Mouse (Mus musculus) T-helper 1 cell (primary cell): ENCODE measurements at regions not wholly inside any gene's neighbourhood (a gene's known extent, or its start where the extent isn't known, plus 50 kb on each side); places are given as distances from the start of the nearest gene placed in this dataset.

Experiments
- in situ Hi-C: fragments of 300-600 bp; cut with MboI, MseI; formaldehyde crosslinking; loops from one replicate; pipeline ENCODE4 v1.15.1; 2025; ENCODE audit warnings: high pct_unique_total_duplicates

DNA sequence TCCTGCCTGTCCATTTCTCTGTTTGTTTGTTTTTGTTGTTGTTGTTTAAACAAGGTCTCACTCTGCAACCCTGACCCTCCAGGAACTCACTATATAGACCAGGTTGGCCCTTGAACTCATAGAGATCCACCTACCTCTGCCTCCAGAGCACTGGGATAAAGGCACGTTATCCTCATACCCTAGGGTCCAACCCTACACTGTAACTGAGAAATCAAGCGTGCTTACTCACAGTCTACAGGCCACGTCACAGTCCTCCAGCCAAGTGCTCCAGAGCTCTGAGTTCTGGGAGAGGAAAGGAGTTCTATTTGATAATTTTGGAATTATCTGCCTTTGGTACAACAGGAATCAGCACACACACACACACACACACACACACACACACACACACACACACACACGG lies 76.6 kb upstream of the Hes1 start:
- in situ Hi-C loops, result no loop called here

DNA sequence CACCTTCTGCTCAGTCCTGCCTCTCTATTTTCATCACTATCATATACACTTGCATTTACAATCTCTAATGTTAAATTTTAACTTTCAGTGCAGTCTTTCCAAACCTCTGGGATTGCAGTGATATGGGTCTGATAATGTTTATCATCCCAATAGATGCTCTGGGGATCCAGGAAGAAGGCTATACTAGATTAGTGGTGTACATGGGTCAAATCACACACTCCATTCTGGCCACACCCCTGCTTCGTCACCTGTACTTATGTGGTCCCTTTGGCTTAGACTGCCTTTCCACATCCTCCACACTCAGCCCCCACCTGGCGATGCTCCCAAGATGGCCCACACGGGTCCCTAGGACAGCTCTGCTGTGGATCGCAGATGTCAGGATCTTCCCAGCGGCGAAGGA lies 76.2 kb upstream of the Hes1 start:
- in situ Hi-C loops, result no loop called here

DNA sequence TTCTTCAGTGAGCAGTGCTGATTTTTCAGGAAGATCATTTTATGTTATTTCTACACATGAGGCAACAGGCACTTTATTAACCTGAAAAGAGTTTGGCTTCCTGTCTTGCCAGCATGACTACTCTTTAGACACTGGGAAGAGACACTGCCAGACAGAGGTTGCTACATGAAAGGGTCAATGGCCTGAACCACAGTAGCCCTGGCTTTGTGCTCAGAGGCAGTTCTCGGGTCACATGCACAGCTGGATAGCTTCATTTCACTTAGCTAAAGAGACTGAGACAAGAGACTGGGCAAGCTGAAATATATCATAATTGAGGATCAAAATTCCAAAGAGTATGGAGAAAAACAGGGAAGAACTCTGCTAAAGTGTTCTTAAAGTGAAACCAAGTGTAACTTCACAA lies 74.9 kb upstream of the Hes1 start:
- in situ Hi-C loops, result no loop called here

DNA sequence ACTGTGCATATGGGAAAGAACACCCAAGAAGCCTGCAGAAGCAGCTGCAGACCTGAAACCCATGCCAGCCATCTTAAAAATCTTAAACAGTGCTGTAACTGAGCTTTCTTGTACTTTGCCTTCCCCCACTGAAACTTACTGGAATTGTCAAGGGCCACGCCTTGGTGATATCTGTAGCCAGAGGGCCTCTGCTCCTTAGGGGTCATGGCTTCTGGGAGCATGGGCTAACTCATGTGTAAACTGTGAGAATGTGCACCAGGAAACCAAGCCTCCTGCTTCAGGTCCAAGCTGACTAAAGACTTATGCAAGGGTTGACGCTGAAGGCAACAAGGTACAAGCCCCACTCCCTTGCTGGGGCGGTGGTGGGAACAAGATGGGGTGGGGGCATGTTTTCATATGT lies 73.8 kb upstream of the Hes1 start:
- in situ Hi-C loops, result no loop called here

DNA sequence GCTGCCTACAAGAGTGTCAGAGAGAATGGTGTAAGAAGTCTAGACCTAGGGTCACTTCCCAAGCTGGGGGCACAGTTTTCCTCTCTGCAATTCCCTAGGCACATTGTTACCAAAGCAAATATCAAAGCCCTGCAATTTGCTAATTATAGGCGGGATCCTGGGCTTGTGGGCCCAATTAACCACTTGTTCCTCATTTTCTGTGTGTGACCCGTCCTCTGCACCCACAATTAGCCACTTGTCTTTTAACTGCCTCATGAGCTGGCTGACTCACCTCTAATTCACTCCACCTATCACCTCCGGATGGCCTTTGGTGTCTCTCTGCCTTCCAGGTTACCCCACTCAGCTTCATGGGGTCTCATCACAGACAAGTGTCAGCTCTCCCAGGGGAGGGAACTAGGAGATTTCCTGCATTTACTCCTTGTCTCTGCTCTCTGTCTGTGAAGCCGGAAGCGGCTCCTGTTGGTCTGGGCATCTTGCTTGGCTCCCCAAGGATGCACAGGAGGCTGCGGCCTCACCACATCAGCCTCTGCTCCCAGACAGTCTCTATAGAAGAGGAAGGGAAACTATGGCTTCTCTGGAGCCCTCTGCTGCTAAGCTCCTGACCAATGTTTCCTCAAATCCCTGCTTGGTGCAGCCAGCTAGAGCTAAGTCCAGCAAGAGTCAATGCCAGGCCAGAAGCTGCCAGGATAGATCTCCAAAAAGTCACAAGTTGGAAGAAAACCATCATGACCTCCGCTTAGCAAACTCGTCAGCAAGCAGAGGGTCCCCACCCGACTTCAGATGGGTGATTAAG lies 73.2 kb upstream of the Hes1 start:
- in situ Hi-C loops, result no loop called here

DNA sequence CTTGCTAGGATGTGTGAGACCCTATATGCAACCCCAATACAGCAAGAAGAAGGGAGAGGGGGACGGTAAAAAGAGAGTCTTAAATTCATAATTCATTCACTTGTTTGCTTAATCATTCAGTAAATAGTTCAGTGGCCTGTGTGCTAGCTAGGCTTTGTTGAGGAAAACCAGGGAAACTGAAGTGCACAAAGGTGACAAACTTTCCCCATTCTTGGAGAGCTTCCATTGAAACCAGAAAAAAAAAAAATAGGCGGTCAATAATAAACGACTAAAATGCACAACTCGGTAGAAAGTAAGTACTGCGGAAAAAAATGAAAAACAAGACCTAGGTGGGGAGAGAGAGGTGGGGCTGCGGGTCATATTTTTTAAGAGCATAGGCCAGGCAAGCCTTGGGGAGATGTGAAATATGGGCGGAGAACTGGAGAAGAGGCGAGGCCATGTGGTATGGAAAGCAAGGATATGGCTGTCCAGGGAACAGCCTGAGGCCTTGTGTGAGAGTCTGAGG lies 72.3 kb upstream of the Hes1 start:
- in situ Hi-C loops, result no loop called here

DNA sequence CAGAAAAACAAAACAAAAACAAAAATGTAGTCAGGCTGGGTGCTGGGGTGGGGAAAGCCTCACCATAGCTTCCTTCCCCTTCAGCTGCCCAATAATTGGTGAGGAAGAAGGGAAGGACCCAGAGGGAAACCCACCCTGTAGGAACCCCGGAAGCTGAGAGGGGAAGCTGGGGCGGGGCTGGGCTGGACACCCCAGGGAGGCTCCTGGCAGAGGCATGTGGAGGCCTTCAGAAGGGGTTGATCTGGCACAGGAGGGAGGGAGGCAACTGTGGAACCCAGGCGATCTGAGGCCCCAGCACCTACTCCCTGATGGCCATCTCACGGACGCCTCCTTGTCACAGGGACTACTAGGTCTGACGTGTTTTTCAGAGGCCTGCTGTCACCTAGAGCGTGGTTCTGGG lies 71.1 kb upstream of the Hes1 start:
- in situ Hi-C loops, result no loop called here

DNA sequence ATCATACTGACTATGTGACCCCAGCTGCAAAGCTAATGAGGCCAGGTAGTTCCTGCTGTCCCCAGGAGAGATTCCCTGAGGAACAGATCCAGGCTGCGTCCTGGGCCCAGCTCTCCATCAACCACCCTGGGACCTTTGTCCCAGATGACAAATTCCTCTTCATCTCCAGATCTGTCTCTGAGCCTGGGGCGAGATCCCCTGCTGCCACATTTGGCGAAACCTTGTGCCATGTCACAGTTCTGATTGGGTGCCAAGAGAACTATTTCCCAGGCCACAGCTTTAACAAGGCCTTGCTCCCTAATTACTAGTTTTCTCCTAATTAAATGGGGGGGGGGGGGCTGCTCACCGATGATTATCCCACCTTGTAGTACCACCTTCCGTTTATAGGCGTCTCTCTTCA lies 70.6 kb upstream of the Hes1 start:
- in situ Hi-C loops, result no loop called here

DNA sequence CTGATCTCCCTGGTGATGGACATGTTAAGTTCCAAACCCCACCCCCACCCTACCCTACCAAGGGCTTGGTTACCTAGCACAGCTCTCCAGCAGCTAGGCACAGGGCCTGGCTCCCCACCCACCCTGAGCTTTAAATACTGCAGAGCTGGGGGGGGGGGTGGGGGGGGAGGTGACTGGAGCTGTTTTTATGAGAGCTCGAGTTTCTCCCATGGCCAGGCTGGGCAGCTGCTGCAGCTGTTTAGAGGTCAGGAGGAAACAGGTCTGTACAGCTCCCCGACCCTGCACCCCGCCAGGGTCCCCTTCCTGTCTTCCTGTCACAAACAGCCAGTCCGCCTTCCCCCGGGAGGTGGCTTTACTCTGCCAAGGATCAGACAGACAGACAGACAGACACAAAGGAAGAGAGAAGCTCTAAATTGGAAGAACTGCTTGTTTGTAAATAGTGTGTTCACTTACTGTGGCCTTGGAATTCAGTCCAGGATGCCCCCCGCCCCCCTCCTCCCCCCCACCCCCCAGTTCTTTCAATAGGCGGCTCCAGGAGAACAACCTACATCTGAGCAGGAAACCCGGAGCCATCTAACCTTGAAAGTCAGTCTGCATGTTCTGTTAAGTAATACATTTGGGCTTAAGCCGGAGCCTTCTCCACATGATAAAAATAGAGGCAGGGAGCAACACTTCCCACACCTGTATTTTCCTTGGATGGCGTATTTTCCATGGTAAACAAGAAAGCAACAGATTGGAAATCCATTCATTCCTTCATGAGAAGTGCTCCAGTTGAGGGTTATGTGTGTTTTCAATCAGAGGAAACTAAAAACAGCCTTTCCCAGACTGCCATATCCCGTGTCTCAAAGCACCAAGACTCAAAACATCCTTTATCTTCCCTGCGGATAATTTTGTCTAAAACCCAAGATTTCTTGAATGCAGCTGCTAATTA lies 67.8 kb upstream of the Hes1 start:
- in situ Hi-C loops, result no loop called here

DNA sequence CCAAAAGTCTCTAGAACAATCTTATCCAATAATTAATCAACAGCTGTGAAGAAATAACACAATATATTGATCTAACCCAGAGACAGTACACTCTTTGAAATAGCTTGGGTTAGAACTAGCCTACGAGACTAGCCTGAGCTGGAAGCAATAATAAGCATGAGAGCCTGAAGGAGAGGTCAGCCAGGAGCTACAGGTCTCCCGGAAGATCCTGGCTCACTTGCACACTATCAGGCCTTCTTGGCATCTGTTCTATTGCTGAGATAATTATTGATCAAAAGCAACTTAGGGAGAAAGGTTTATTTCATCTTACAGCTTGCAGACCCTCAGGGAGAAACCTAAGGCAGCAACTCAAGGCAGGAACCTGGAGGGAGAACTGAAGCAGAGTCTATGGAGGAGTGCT lies 64.0 kb upstream of the Hes1 start:
- in situ Hi-C loops, result no loop called here

DNA sequence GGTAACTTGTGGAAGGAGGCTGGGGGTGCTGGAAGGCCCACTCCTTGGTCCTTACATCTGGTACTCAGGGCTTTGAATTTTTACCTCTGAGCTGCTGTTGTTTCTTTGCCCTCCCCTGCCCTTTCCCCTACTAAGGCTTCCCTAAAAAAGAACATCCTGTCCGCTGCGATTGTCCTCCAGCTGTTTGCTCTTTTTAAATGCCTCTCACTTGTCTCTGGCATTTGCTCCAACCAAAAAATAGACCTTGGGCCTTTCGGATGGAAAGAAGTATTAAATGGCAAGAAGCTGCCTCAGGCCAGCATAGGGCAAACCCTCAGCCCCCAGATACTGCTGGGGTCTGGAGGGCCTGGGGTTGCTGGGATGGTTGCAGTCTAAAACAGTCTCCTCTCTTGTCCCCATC lies 59.1 kb upstream of the Hes1 start:
- in situ Hi-C loops, result no loop called here

DNA sequence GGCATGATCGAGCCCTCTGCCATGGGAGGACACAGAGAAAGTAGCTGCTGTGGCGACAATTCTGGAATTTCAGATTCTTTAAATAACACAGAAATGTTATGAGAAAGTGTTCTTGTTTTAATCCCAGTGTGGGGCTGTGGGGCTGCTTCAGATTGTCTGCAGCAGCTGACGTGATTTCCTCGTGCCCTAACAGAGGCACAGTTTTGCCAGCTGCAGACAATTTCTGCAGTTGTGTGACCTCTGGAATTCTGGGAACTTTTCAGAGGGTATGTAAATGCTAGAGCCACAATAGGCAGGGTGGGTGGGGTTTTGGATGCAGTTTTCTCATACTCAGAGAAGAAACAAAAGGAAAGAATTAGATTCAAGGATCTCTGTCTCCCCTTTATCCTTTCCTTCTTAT lies 57.4 kb upstream of the Hes1 start:
- in situ Hi-C loops, result no loop called here

DNA sequence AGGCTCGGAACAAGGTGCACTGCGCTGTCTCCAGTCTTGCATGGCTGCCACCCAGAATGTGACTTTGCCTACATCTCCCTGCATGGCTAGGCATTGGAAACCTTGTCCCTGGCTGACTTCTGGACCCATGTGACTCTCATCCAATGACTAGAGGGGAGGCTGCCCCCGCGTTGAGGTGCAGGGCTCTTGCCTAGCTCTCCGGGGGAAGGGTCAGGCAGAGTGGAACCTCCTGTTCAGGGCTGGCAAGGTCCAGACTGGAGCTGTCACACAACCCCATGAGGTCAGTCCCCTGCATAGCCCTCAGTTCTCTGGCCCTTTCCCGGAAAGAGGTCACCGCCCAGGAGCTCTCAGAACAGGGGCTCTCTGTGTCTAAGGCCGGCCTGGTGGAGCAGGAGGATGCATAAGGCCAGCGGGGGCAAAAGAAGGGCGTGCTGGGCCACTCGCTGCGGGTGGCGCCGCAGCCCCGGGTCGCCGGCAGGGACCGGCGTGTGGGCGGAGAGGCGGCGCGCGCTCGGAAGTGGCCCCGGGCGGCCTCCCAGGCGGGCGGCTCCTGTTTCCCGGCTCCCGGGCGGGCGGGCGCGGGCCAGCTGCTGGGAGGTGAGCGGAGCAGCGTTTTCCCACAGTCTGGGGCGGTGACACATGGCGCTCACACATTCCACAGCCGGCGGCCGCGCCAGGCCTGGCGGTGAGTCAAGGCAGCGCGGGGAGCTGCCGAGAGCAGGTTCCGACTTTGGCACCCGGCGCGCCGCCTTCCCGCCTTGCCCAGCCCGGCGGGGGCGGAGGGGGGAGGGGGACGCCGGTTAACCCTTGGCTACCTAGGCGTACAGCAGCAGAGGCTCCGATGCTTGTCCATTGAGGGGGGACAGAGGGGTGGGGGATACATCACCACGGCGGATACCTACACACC lies 55.5 kb upstream of the Hes1 start:
- in situ Hi-C loops, result no loop called here

DNA sequence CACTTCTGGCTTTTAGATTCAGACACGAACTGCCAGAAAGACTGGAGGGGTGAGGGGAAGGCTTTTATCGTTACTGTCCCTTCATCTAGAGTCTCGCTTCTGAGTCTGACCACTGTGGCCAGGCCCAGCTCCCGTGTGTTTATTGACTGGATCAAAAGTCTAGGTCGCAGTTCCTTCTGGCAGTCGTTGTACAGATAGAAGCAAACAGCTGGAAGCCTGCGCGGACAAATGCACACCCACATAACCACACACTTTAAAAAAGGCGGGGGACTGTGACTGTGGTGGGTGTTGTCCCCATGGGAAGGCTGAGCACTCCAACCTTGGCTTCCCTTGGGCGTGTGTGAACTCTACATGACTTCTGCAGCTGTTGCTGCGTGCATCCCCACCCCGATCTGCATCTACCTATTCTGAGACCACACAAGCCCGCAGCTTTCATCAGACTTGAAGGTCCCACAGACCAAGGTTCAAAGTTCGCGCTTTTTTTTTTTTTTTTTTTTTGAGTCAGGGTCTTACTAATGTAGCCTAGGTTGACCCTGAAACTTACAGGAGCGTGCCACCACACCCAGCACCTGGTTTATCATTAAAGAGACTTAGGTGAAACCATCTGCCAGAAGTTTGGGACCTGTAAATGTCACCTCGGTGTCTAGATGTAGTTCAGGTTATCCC lies 54.5 kb upstream of the Hes1 start:
- in situ Hi-C loops, result no loop called here

DNA sequence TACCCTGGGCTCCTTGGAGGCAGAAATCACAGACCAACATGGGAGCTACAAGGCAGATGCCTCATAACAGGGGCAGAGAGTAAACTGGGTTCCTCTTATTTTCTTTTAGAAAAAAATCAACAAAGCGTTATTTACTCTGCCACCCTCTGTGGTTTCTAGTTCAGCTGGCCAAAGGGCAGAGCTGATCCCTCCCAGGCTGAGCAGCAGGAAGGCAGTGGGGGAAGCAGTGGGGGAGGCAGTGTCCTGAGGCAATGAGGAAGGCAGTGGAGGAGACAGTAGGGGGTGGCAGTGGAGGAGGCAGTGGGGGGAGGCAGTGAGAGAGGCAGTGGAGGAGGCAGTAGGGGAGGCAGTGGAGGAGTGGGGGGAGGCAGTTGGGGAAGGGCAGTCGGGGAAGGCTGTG lies 51.1 kb upstream of the Hes1 start:
- in situ Hi-C loops, result no loop called here

DNA sequence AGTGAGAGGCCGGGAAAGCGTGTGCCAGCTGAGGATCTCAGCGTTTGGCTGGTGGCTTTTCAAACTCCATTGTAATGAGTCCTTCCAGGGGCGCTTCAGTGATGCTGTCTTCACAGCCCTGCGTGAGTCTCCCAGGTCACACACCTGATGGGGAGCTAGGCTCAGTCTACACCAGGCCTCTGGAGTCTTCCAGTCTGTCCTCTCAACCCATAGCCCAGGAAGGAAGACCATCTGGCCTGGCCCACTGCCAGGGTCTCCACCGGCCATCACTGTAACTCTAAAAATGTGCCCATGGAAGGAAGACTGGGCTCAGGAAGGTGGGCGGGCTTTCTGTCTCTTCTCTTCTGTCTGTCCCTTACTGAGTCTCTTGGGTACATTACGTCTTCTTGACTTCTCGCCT lies 50.2 kb upstream of the Hes1 start:
- in situ Hi-C loops, result no loop called here
